Mouse (Mus musculus) right cerebral cortex, postnatal 10 days (tissue): Measurements from ENCODE around the gene Olfr466.

ENCODE experiments used
- DNase-seq, 2 experiments: peaks; one replicate each; pipeline ENCODE4 v3.0.0; 2021; ENCODE audit warnings: low spot score in 2 of 2

Gene Olfr466

GRCm38 (mm10) chr13:65149940-65150339 lies at the start of gene Olfr466:
Gene Olfr466 (plus strand): TSS chr13:65150240.
- no peak for DNase-seq

GRCm38 (mm10) chr13:65100678-65101077 lies 49.4 kb upstream of the Olfr466 start:
- DNase-seq: no peak

DNA sequence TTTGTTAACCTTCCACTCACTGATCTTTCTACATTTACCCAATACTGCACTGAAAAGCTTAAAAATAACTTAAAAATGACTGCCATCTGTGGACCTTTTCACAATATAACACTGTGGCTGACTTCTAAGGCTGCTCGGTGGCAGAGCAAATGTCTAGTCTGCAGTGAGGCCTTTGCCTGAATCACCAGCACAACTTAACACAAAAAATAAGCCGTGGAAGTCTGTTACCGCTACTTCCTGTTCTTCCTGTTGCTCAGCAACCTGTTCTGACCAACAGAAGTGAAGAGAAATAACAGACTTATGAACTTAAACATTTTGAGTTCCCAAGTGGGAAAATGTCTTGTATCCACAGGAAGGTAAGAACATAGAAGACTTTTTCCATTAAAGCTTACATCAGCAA lies 48.8 kb upstream of the Olfr466 start:
- no peak for DNase-seq

DNA sequence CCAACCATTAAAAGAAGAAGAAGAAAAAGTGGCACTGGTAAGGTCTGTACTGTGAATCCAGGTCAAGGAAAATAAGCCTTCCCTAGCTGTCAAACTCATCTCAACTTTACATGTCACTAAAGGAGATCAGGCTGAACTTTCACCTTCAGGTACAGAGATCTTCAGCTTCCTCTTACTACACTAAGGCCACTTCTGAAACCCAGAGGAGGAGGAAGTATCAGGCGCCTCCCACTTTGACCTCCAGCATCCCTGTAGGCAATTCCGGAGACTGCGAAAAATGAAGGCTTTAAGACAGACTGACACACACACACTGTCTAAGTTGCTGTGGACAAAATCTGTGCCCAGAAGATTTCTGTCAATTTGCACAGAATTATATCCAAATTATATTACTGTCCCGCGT lies 38.1 kb upstream of the Olfr466 start:
- no peak for DNase-seq

DNA sequence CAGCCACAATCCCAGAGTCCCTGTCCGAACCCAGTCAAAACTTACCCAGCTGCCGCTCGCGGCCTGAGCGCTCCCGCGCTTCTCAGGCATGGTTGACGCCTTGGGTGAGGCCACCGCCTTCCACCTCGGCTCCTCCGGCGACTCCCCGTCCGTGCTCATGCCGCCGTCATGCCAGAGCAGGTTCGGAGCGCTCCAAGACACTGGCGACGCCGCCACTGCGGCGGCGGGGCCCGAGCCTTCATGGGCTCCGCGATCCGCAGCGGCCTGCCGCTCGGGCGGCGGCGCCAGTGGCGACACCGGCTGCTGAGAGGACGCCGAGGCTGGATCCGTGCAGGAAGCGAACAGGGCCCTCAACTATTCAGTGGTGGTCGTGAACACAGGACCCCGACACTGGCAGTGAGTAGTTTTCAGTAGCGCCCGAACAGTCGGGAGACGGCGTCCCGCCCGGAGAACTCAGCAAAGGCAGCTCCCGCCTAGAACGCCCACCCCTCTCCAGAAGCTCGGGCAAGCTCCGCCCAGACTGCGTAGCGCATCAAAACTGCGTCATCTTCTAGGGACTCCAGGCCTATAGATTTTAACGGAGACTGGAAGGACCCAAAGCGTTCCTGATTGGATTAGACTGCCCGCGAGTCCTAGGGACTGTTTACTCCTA lies 37.5 kb upstream of the Olfr466 start, which contains the start of gene Mfsd14b:
TSS of gene Mfsd14b (minus strand) at position 517 of the 652 bp plus-strand sequence.
- DNase-seq: peak; percentile 95 to 96

DNA sequence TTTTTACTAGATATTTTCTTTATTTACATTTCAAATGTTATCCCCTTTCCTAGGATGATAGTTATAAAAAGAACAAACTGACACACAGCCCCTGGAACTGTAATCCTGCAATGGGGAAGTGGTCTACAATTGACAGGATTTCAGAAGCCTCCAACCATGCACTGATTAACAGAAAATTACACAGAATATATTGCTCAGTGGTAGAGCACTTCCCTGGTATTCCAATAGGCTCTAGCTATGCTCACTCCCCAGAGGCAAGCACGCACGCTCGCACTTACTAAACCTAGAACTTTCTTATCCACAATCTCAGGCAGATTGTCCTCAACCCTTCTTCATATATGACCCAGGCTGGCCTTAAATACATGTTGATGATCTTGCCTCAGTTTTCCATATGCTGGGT lies 36.8 kb upstream of the Olfr466 start:
- peak in 1 of 2 experiments; percentile 27 for DNase-seq

- no peak for DNase-seq
Observed at GRCm38 (mm10) chr13:65120984-65121383, 29.1 kb upstream of the Olfr466 start.

DNA sequence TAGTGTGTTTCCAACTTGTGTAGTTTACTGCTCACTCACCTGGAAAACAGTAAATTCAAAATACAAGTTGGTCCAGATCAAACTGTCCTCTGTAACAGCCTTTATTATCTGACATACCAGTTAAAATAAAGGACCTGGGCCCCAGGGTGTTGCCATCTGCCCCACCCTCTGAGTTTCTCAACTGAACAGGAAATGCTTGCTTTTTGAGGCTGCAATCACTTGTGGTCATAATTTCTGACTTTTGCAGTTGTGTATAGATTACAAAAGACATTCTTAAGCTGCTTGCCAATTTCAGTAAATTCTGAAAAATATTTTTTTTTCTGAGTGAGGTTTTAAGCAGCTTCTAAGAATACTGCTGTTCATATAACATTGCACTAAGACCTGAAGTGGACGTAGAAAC lies 27.9 kb upstream of the Olfr466 start:
- no peak for DNase-seq

GRCm38 (mm10) chr13:65127063-65127847 lies 22.8 kb upstream of the Olfr466 start:
- no peak for DNase-seq

DNA sequence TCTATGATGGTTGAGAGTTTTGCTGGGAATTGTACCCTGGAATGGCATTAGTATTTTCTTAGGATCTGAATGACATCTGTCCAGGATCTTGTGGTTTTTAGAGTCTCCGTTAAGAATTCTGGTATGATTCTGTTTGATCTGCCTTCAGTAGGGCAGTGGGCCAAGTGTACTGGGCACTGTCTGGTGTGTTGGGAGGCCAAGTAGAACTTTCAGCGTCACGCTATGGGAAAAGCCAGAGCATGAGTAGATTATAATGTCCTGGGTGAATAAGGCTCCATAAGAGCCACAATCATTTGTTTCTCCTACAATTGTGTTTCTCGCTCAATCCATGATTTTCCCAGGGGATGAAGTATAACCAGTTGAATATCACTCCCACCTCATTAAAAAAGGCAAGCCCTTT lies 12.3 kb upstream of the Olfr466 start, which contains the start of gene Olfr465-ps1:
TSS of gene Olfr465-ps1 (plus strand) at position 301 of the 400 bp plus-strand sequence.
- no peak for DNase-seq

- DNase-seq: no peak
Observed at GRCm38 (mm10) chr13:65174102-65174501, 24.1 kb downstream of the Olfr466 start.

GRCm38 (mm10) chr13:65175734-65176471 lies 25.9 kb downstream of the Olfr466 start:
- peak; percentile 40 to 41 for DNase-seq

- DNase-seq: no peak
Observed at GRCm38 (mm10) chr13:65176472-65177091, 26.5 kb downstream of the Olfr466 start.

- DNase-seq: no peak
Observed at GRCm38 (mm10) chr13:65200667-65201066, 50.6 kb downstream of the Olfr466 start.
